Mouse (Mus musculus) liver, postnatal 0 days (tissue): ENCODE measurements around the gene Kif26b.

ENCODE experiments used
- CTCF ChIP-seq: sonication (generic); IDR thresholded peaks from 2 replicates; pipeline ENCODE4 v1.5.1; 2016; ENCODE audit warnings: antibody characterized with exemption, low read depth
- EP300 ChIP-seq: IDR thresholded peaks from 2 replicates; pipeline ENCODE4 v1.6.1; 2016; ENCODE audit warnings: antibody characterized with exemption, low read depth, mild to moderate bottlenecking

DNA sequence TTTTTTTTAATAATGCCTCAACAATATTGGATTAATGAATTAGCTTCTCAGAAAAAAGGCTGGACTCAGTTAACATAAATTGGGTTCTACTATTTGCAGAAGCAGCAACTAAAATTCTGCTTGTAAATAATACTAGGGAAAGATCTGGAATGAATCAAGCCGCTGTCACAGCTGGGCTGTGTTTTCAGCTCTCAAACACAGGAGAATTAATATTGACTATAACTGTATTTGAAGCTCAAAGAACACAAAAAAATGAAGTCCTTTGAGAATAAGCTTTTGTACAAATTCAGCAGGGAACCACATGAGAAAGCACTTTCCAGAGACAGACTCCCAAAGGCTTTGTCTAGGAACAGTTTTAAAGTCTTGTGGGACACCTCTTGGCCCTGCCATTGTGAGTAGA is 134.6 kb downstream of the Kif26b start:
- TF ChIP-seq CTCF (no peak), EP300 (no peak)
